Mouse (Mus musculus) megakaryocyte progenitor cell, adult 5-6 weeks (primary cell): ENCODE measurements around the gene Usp17le. TPM values are rescaled to one million over a fixed set of nuclear protein-coding genes. Genes with fewer than 3 reads are reported as not detected.
"Not testable (repeated sequence)": the region's sequence is repeated elsewhere in the genome, so short reads cannot be mapped to it uniquely, and the experiment has no call there.

ENCODE experiments used
- ATAC-seq: replicated peaks from 2 replicates; pipeline ENCODE4 v1.8.0; 2016; ENCODE audit warnings: mild to moderate bottlenecking, moderate TSS enrichment, inconsistent platforms; ENCODE audit not compliant: poor library complexity
- total RNA-seq, 2 experiments: library from RNA; stranded (forward) in 1 of 2; stranded (reverse) in 1 of 2; fragments of 157-497, 149-512 nt in 1 of 2; fragments of 200-1000 nt in 1 of 2; gene quantifications; 2 replicates each; pipeline versions ENCODE4 v1.2.3 to v1.2.4; 2015 to 2017

Gene Usp17le
- total RNA-seq (2015) (not detected in 2 replicates), total RNA-seq (2017) (not detected in 2 replicates)

DNA sequence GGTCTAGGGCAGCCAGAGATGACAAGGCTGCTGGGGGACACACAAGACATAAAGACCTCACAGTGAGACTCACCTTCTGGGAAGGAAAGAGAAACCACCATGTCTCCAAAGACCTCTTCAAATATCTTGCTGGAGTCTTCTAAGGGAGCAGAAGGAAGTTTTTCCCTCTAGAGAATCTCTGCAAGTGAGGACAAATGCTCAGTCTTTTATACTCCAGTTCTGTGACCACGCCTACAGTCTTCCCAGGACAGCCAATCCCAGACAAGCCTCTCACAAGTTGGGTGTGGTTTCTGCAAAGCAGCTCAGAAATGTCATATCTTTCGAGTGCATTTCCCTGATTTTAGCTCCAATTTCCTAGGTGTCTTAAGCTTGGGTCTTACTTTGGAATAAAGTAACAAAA lies at the start of gene Usp17le:
Gene Usp17le (minus strand): TSS at position 101 of the 400 bp plus-strand sequence.
- not testable (repeated sequence) for ATAC-seq

GRCm38 (mm10) chr7:104810335-104810734 lies 33.1 kb upstream of the Usp17le start:
- ATAC-seq, result not testable (repeated sequence)

DNA sequence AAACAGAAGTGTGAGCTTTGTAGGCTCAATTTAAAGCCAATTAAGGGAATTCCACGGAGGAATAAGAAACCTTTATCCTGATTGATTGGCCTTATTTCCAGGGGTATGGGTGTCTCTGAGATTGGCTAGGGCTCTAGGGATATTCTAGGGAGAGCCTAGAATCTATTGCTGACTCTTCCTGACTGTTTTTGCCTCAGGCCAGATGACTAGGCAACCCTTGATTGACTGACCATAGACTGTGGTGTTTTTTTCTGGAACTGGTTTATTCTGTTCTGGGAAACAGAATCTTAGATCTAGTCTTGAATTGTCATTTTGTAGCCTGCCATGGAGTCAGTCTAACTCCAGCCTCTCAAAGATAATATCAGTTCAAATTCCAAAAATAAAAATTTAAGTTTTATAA lies 13.5 kb upstream of the Usp17le start:
- ATAC-seq, result no peak

Other genes with a start within 250 kb of the Usp17le start
- not detected in 2 replicates for gene Olfr651, start 227.3 kb downstream of the Usp17le start, total RNA-seq (2015)
- gene Olfr651, start 227.3 kb downstream of the Usp17le start, total RNA-seq (2017), result not detected in 2 replicates
- not detected in 2 replicates for gene Olfr652, start 216.6 kb downstream of the Usp17le start, total RNA-seq (2015)
- gene Olfr652, start 216.6 kb downstream of the Usp17le start, total RNA-seq (2017), result not detected in 2 replicates
- gene Olfr653, start 200.2 kb downstream of the Usp17le start, total RNA-seq (2015), result not detected in 2 replicates
- gene Olfr653, start 200.2 kb downstream of the Usp17le start, total RNA-seq (2017), result not detected in 2 replicates
- gene Olfr654, start 190.4 kb downstream of the Usp17le start, total RNA-seq (2015), result not detected in 2 replicates
- gene Olfr654, start 190.4 kb downstream of the Usp17le start, total RNA-seq (2017), result not detected in 2 replicates
- not detected in 2 replicates for gene Olfr655, start 175.7 kb downstream of the Usp17le start, total RNA-seq (2015)
- 0.62 TPM in 1 of 2 replicates, not detected in the other for gene Olfr655, start 175.7 kb downstream of the Usp17le start, total RNA-seq (2017)
- not detected in 2 replicates for gene Olfr656, start 163.5 kb downstream of the Usp17le start, total RNA-seq (2015)
- gene Olfr656, start 163.5 kb downstream of the Usp17le start, total RNA-seq (2017), result not detected in 2 replicates
- gene Olfr657, start 152.7 kb downstream of the Usp17le start, total RNA-seq (2015), result not detected in 2 replicates
- gene Olfr657, start 152.7 kb downstream of the Usp17le start, total RNA-seq (2017), result not detected in 2 replicates
- gene Olfr658, start 130.2 kb downstream of the Usp17le start, total RNA-seq (2015), result 0.77 and 0.85 TPM in 2 replicates
- gene Olfr658, start 130.2 kb downstream of the Usp17le start, total RNA-seq (2017), result 0.14 and 0.25 TPM in 2 replicates
- not detected in 2 replicates for gene Olfr659, start 110.7 kb downstream of the Usp17le start, total RNA-seq (2015)
- gene Olfr659, start 110.7 kb downstream of the Usp17le start, total RNA-seq (2017), result not detected in 2 replicates
- gene Olfr661, start 91.0 kb downstream of the Usp17le start, total RNA-seq (2015), result not detected in 2 replicates
- not detected in 2 replicates for gene Olfr661, start 91.0 kb downstream of the Usp17le start, total RNA-seq (2017)
- gene Usp17lb, start 65.1 kb upstream of the Usp17le start, total RNA-seq (2015), result not detected in 2 replicates
- not detected in 2 replicates for gene Usp17lb, start 65.1 kb upstream of the Usp17le start, total RNA-seq (2017)
- not detected in 2 replicates for gene Usp17la, start 79.5 kb upstream of the Usp17le start, total RNA-seq (2015)
- not detected in 2 replicates for gene Usp17la, start 79.5 kb upstream of the Usp17le start, total RNA-seq (2017)
- gene Olfr665, start 100.6 kb upstream of the Usp17le start, total RNA-seq (2015), result not detected in 2 replicates
- not detected in 2 replicates for gene Olfr665, start 100.6 kb upstream of the Usp17le start, total RNA-seq (2017)
- not detected in 2 replicates for gene Olfr666, start 118.5 kb upstream of the Usp17le start, total RNA-seq (2015)
- gene Olfr666, start 118.5 kb upstream of the Usp17le start, total RNA-seq (2017), result not detected in 2 replicates
- gene Olfr667, start 144.0 kb upstream of the Usp17le start, total RNA-seq (2015), result not detected in 2 replicates
- not detected in 2 replicates for gene Olfr667, start 144.0 kb upstream of the Usp17le start, total RNA-seq (2017)
- not detected in 2 replicates for gene Olfr668, start 150.6 kb upstream of the Usp17le start, total RNA-seq (2015)
- not detected in 2 replicates for gene Olfr668, start 150.6 kb upstream of the Usp17le start, total RNA-seq (2017)
- not detected in 2 replicates for gene Olfr669, start 156.8 kb upstream of the Usp17le start, total RNA-seq (2015)
- not detected in 2 replicates for gene Olfr669, start 156.8 kb upstream of the Usp17le start, total RNA-seq (2017)
- gene Olfr670, start 185.2 kb upstream of the Usp17le start, total RNA-seq (2015), result not detected in 2 replicates
- gene Olfr670, start 185.2 kb upstream of the Usp17le start, total RNA-seq (2017), result not detected in 2 replicates
- gene Olfr671, start 201.7 kb upstream of the Usp17le start, total RNA-seq (2015), result not detected in 2 replicates
- not detected in 2 replicates for gene Olfr671, start 201.7 kb upstream of the Usp17le start, total RNA-seq (2017)
- gene Olfr672, start 224.6 kb upstream of the Usp17le start, total RNA-seq (2015), result not detected in 2 replicates
- gene Olfr672, start 224.6 kb upstream of the Usp17le start, total RNA-seq (2017), result not detected in 2 replicates